Mouse (Mus musculus) C2C12 (cell line): ENCODE results near the gene Sppl2b.

ENCODE experiments used
- CEBPB ChIP-seq: IDR thresholded peaks from one replicate; pipeline ENCODE4 v1.6.1; 2011; ENCODE audit warnings: low read depth, mild to moderate bottlenecking, control low read depth, moderate library complexity
- CTCF ChIP-seq: IDR thresholded peaks from one replicate; pipeline ENCODE4 v1.5.1; 2011; ENCODE audit not compliant: control insufficient read depth, insufficient read depth, insufficient read length
- FOSL1 ChIP-seq: IDR thresholded peaks from one replicate; pipeline ENCODE4 v1.8.0; 2011; ENCODE audit warnings: mild to moderate bottlenecking, low read length; ENCODE audit not compliant: poor library complexity, insufficient read depth, severe bottlenecking
- MAX ChIP-seq: IDR thresholded peaks from one replicate; pipeline ENCODE4 v1.6.1; 2011; ENCODE audit warnings: mild to moderate bottlenecking, control low read depth
- MYOD1 ChIP-seq: IDR thresholded peaks from one replicate; pipeline ENCODE4 v1.6.1; 2011; ENCODE audit warnings: low read depth; ENCODE audit not compliant: control insufficient read depth, insufficient read length
- MYOG ChIP-seq: IDR thresholded peaks from one replicate; pipeline ENCODE4 v1.6.1; 2011; ENCODE audit not compliant: control insufficient read depth, insufficient read length; ENCODE audit errors: extremely low read depth
- USF1 ChIP-seq: IDR thresholded peaks from one replicate; pipeline ENCODE4 v1.6.1; 2011; ENCODE audit warnings: low read depth, mild to moderate bottlenecking, control low read depth, moderate library complexity

DNA sequence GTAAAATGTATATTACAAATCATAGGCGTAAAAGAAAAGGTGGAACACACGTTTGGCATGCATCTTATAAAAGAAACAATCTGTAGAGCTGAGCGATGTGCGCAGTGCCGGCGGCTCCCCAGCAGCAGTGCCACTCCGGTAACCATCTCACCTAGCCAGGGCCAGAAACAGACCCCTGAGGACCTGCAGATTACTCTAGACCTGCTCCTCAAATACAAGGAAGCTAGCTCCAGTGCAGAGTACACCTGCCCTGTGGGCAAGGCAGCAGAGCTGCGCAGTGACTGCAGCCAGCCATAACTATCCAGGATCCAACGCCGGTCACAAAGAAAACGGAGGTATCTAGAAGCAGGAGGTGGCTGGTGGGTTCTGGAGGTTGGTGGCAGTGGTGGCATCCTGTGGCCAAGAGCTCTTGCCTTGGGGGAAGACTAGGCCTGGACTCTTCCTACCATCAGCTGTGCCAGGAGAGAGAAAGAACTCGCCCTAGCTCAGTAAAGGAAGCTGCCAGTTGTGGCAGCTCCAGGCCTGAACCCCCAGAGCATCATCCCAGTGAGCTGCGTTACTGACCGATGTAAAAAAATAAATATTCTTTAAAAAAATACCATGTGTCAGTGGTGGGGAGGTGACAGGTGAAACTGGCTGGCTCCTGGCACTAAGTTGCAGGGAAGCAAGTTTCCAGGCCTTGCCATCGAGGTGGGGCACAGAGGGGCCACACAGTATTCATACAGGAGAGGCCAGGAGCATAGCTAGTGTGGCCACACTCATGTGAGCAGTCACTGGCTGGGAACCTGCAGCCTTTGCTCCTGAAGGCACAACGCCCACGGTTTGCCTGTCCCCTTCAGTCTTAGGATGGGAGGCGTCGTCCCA, 46.6 kb downstream of the Sppl2b start:
- TF ChIP-seq CTCF (no peak), USF1 (no peak), MAX (no peak), CEBPB (no peak), FOSL1 (no peak), MYOD1 (no peak), MYOG (no peak)
